Mouse (Mus musculus) heart, postnatal 10 days (tissue): ENCODE data around the gene Maml2. TPM values are rescaled to one million over a fixed set of nuclear protein-coding genes. Genes with fewer than 3 reads are reported as not detected.
A peak's percentile ranks its signal among the peaks of the same experiment; 100 is the strongest.

ENCODE experiments used
- DNase-seq, 2 experiments: peaks; one replicate each; pipeline ENCODE4 v3.0.0; 2021
- intact Hi-C: fragments of 180-260 bp; cut with DNase I; formaldehyde crosslinking; loops from one replicate; pipeline ENCODE4 v1.15.1; 2025
- total RNA-seq, 2 experiments: library from RNA; stranded (reverse); gene quantifications; 2 replicates each; pipeline ENCODE4 v1.2.3; 2021

Gene Maml2
- 1 to 10 TPM; 9.1 to 10.0 TPM for total RNA-seq

- intact Hi-C loops: loop anchor here (1.0 to 5.0 kb wide), 6 partner anchors 53 to 529 kb away; partner anchors contain the start of genes Cep57, Fam76b and Jrkl
- DNase-seq: peak; percentile 71 to 73
These were observed at the start of gene Maml2 for GRCm38 (mm10) chr9:13297668-13298512. Gene Maml2 (plus strand): TSS chr9:13297957.

- intact Hi-C loops: no loop called here
- DNase-seq: no peak
These were observed 49.7 kb upstream of the Maml2 start for GRCm38 (mm10) chr9:13248104-13248503.

- intact Hi-C loops: loop anchor here (5.0 kb wide), 1 partner anchor 191 kb away; no protein-coding TSS in a partner anchor
- DNase-seq: no peak
These were observed 46.5 kb upstream of the Maml2 start for GRCm38 (mm10) chr9:13251251-13251650.

DNA sequence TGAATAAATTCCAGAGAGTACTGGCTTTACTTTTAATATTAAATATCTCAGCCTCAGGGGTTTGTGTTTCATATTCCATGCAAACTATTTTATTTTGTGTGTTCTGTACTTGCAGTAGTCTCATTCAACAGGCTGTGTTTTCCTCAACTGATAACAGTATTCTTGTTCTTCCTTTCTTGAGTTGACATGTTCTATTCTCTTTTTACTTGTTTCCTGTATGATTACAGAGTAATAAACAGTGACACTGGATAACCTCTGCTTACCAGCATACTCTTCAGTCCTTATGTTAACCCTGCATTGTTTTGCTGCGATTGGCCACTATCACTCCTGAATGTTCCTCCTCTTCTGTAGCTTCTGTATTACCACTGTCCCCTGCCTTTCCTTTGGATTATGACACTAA lies 41.0 kb upstream of the Maml2 start:
- no peak for DNase-seq
- intact Hi-C loops: no loop called here

GRCm38 (mm10) chr9:13258173-13258572 lies 39.6 kb upstream of the Maml2 start:
- DNase-seq: no peak
- intact Hi-C loops: no loop called here

GRCm38 (mm10) chr9:13260980-13261379 lies 36.8 kb upstream of the Maml2 start:
- no peak for DNase-seq
- intact Hi-C loops: no loop called here

- no peak for DNase-seq
- intact Hi-C loops: no loop called here
These were observed 24.5 kb upstream of the Maml2 start for GRCm38 (mm10) chr9:13273219-13273618.

DNA sequence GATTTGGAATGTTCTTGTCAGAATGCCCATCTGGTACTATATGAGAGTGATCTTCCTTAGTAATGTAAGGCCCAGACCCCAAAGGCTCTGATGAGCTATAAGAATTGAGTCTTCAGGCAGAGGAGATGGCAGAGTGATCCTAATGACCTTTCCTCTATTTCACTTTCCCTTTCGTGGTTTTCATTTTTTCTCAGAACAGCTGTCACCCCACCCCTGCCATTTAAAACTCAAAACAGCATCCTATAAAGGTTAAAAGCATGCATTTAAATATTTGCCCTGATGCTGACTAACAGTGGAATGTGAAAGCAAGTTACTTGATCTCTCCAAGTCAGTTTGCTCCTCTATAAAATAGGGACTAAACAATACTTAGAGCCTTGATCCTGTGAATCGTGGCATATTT lies 10.3 kb upstream of the Maml2 start:
- intact Hi-C loops: no loop called here
- no peak for DNase-seq

DNA sequence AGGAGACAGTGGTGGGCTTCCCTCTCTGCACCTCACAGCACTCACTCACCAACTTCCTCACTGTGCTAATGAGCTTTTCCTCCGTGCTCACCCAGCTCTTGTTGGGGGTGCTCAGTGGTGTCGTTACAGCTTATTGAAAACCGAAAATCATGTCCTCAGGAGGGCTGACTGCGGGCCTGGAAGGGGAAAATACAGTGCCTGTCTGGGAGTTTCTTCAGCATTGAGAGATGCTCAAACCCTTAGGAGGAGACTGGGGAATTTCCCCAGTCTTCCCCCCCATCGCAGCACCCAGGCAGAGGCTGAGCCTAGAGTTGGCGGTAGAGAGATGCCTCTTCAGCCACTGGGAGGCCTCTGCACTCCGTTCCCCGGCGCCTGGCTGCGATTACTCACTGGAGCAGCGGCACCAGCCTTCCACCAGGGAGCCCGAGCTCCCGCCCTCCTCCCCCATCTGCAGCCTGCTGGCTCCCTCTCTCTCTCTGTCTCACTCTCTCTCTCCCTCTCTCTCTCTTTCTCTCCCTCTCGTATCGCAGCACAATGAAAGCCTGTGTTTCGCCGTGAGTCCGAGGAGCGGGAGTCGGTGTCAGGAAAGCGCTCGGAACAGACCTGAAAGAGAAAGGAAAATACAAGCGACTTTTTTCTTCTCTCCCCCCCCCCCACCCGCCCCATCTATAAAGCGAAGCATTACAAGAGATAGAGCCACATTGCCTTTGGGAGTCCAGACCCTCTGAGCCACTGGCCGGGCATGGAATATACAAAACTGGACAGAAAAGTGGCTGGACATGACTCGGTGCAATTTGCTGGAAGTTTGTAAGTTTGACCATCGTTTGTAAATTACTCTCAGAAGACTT lies 1.3 kb upstream of the Maml2 start:
- intact Hi-C loops: loop anchor here (1.0 to 5.0 kb wide), 8 partner anchors 52 to 531 kb away; partner anchors contain the start of genes Cep57, Fam76b and Jrkl

DNA sequence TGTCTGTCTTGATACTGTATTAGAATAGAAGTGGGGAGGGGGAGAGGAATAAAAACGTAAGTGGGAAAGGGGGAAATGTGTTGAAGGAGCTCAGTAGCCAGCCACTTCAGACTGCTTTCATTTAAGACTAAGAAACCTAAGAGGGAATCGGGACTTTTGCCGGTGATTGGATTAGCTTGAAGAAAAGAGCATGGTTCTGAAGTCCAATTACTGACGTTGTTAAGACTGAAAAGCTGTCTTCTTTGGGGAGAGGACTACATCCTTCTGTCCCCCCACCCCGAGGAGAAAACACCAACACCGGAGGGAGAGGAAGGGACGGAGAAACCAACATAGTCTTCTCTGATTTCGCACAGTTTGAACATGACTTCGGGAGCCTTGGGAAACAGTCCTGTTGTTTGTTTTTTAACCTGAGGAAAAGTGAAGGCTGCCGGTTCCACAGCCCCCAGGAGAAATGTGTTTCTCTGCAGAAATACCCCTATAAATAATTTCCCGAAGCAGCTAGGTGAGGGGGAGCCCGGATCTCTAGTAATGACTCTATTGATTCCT lies 562 bp upstream of the Maml2 start:
- peak; percentile 27 to 47 for DNase-seq
- intact Hi-C loops: loop anchor here (1.0 to 5.0 kb wide), 6 partner anchors 52 to 530 kb away; partner anchors contain the start of genes Cep57, Fam76b and Jrkl

More for the DNA sequence above, 1.3 kb upstream of the Maml2 start:
- DNase-seq: peak; percentile 91 to 93

DNA sequence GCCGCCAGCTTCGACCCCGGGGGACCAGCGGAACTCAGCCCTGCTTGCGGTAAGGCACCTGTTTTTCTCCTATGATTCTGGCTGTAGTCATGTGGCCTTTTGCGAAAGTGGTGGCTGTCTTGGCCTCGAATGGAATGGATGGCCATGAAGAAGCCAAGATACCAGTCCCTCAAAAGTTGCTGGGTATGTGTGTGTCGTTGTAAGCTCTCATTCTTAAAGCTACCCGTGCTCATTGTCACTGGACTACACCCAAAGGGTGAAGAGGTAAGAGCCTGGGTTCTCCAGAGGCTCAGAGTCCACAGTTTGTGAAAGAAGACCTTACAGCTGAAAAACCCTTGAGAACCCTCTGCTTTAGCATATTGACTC lies 739 bp downstream of the Maml2 start:
- DNase-seq: no peak
- intact Hi-C loops: loop anchor here (5.0 kb wide), 4 partner anchors 144 to 529 kb away; partner anchors contain the start of genes Cep57 and Fam76b

- DNase-seq: peak; percentile 25 to 41
- intact Hi-C loops: loop anchor here (5.0 kb wide), 4 partner anchors 143 to 528 kb away; partner anchors contain the start of genes Cep57 and Fam76b
These were observed 1.4 kb downstream of the Maml2 start for GRCm38 (mm10) chr9:13299190-13299589.

- intact Hi-C loops: no loop called here
- peak; percentile 34 to 47 for DNase-seq
These were observed 2.3 kb downstream of the Maml2 start for GRCm38 (mm10) chr9:13300041-13300441.

DNA sequence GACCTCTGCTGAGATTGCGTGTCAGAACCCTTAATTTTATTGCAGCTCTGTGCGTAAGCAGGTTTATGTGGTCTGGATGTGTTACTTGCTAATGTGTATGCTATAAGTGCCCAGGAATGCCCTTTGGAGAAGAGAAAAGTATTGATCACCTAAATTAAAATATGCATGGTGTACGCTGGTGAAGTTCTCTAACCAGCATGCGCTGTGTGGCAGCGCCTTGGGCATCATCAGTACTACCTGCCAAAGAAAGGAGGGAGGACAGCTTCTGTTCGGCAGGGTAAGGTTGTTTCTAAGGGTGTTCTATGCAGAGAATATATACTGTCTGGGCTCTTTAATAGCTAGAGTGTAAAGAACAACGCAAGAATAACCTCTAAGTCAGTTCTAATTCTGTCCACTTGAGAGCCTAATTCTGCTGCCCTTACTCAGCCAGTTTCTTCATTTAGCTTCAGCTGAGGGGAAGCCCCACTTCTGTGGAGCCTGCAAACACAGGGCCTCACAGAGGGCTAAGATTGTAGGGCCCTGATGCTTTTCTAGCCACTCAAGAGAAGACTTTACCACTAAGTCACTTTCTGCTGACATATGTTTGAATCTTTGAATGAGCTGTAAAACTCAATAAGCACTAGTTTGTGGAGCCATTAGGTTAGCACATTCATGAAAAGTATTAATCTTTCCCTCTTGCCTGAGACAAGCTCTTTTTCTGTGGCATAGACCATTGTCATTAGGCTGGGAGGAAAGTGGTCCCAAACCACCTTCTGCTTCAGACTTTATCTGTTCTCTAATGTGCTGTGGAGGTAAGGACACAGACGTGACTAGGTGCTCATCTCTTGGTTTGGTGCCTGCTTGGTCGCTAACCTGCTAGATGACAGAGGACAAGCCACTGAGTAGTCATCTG lies 3.4 kb downstream of the Maml2 start:
- intact Hi-C loops: no loop called here
- peak; percentile 30 to 32 for DNase-seq

DNA sequence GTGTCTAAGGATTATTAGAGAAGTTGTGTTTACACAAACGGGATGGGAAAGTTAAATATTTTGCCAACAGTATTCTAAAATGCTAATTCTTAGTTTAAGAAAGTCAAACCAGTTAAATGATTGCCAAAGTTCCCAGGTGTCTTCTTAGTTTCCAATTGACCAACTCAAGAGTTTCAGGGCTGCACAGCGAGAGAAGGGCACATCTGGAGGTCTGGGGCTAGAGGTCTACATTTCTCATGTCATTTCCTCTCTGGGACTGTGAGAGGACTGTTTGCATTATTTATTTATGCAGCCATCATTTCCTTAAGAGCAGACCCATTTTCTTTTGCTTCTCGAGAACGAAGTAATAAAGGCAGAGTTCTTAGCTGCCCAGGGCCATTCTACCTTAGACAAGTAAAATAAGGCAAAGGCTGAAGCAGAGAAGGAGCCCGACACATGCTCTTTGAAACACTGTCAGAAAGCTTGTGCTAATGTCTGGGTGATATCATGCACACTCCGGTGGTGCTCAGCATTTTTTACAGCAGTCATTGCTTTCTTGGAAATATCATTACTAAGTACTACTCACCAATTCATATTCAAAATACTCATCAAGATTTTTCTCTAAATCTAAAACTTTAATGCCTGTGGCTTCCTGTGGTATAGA lies 4.5 kb downstream of the Maml2 start:
- intact Hi-C loops: no loop called here
- DNase-seq: no peak

DNA sequence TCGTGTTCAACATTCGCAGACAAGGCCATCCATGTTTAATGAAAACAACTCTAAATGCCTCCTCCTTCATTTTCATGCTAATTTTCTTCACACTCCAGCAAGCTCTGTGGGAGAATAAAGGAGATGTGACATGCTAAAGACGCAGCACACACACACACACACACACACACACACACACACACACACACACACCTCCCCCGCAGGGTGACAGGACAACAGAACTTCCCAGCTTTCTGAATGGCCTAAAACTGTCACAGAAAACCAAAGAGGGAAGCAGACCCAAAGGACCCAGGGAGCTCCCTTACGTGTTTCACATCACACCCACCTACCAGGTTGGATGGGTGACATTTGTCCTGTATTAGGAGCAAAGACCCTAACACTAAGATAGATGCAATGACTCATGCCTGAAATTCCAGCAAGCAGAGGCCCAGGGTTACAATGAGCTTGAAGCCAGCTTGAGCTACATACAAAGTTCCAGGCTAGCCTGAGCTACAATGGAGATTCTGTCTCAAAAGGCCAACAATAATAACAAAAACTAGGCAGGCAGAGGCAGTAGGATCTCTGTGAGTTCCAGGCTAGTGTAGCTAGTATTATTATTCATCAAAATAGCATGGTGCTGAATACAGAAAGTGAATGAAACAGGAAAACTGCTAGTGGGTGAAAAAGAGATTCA lies 5.5 kb downstream of the Maml2 start:
- DNase-seq: no peak
- intact Hi-C loops: no loop called here

DNA sequence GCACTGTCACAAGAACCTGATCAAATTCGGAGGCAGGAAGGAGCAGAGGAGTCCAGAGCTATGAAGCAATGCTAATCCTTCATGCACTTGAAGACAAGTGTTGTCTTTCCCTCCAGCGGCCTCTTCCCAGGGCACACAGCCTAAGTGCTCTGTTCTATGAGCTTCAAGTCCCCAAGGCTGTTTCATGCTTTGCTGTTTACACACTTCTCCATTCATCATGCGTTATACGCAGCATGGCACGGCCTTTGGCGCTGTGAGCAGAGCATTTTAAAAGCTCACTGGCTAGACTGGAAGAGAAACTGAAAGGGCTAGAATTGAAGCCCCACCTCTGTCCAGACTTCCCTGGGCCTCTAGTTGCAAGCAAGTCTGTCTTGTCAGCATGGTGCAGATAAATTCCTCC lies 6.2 kb downstream of the Maml2 start:
- DNase-seq: peak; percentile 36 to 46

DNA sequence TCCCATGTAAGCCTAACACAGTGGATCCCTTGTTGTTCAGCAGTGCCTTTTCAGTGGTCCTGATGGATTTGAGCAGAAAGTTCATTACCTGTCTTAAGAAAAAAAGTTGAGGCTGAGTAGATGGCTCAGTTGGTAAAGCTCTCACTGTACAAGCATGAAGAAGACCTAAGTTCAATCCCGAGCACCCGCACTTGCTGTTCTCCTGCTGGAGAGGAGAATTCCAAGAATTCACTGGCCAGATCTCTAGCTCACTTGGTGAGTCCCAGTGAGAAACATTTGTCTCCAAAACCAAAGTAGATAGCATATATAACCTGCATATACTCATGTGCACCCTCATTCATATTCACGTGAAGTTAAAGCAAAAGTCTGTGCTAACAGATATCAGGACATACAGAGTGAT lies 8.7 kb downstream of the Maml2 start:
- no peak for DNase-seq
- intact Hi-C loops: no loop called here

More for the DNA sequence above, 6.2 kb downstream of the Maml2 start:
- intact Hi-C loops: no loop called here

GRCm38 (mm10) chr9:13307226-13307625 lies 9.5 kb downstream of the Maml2 start:
- intact Hi-C loops: no loop called here
- DNase-seq: no peak
